Mouse (Mus musculus) Muller cell, postnatal 12 days (primary cell): ENCODE results near the gene Bbs5.
"Not testable (repeated sequence)": the region's sequence is repeated elsewhere in the genome, so short reads cannot be mapped to it uniquely, and the experiment has no call there.

ENCODE experiments used
- DNase-seq: peaks from one replicate; pipeline ENCODE4 v3.0.0-alpha.2; 2015; ENCODE audit errors: inconsistent ontology term

The Bbs5 gene

DNA sequence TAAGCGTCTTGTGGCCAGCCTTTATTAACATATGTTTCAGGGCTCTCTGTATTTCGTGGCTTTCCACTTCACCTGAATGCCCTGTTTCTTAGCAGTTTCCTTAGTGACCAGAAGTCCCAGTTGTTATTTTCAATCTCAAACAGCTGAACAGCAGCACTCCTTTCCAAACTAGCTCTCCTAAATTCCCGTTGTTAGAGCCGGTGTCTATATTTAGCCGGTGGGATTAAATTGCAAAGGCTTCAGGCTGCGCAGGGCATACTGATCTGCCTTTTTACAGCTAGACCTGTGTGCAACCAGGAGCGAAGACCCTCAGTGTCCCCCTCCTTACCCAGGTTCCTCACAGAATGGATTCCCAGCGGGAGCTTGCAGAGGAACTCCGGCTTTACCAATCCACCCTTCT, 22.9 kb downstream of the Bbs5 start, which contains the start of gene Klhl41:
Gene Klhl41, plus strand, starts transcription at position 268 of the 400 bp plus-strand sequence.
- no peak for DNase-seq

DNA sequence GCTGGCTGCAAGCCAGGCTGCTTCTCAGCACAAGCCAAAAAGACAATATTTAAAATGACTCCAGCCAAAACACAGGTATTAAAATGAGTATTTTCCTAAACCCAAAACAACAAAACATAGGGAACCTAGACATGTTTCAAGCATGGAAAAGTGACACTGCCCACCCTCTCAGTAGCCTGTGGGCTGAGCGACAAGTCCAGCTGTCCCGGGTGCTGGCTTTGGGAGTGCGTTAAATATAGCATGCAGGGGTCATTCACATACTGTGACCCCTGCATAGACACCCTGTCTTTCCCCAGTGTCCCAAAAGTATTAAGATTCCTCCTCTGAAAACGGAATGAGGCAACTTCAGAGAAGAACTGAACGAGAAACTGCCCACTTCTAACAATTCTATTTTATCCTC, 26.8 kb downstream of the Bbs5 start:
- no peak for DNase-seq

- no peak for DNase-seq
Observed at GRCm38 (mm10) chr2:69675266-69675665, 28.3 kb downstream of the Bbs5 start.

- DNase-seq = no peak
Observed at GRCm38 (mm10) chr2:69676713-69677112, 29.7 kb downstream of the Bbs5 start.

- not testable (repeated sequence) for DNase-seq
Observed at GRCm38 (mm10) chr2:69677215-69677614, 30.2 kb downstream of the Bbs5 start.

DNA sequence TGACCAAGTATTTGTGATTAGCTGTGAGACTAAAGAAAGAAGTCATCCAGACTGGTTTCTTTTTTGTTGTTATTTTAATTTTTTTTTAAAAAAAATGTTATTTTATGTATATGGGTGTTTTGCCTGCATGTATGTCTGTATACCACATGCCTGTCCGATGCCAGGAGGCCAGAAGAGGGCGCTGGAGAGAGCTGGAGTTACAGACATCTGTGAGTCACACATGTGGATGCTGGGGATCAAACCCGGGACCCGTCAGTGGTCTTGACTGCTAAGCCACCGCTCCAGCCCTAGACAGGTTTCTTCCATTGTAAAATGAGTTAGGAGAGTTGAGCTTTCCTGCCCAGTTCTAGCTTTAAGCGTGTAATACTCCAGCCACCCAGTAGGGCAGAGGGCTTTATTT, 33.0 kb downstream of the Bbs5 start:
- DNase-seq = no peak

- DNase-seq = no peak
Observed at GRCm38 (mm10) chr2:69681931-69682330, 35.0 kb downstream of the Bbs5 start.

GRCm38 (mm10) chr2:69683036-69683805, 36.2 kb downstream of the Bbs5 start:
- no peak for DNase-seq

DNA sequence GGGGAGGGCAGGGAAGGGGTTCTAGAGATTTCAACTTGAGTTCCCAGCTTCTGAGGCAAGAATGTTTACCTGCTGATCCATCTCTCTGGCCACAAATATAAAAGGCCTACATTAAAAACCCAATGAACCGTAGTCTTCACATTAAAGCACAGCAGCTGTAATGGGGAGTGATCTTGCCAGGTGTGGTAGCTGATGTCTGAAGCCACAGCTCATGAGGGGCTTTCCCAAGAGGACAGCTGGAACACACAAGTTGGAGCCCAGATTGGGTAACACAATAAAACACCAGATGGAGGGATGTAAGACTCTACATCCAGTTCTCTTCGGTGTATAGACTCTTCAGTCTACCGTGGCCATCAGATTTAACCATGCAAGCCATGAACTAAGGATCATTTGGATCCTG, 37.5 kb downstream of the Bbs5 start:
- DNase-seq = no peak

DNA sequence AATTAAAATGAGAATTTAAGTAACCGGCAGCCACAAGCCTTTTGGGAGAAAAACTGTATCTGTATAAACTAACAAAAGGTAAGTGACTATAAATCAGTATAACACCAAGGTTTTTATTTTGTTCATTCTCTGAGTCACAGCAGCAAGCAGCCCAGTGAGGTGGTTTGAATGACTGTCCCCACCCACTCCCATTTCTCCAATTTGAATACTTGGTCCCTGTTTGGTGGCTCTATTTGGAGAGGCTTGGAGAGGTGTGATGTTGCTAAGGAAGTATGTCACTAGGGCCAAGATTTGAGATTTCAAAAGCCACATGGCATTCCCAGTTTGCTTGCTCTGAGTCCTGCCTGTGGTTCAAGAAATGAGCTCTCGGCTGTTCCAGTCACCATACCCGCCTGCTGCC, 43.2 kb downstream of the Bbs5 start:
- no peak for DNase-seq

GRCm38 (mm10) chr2:69690843-69691242, 43.9 kb downstream of the Bbs5 start:
- no peak for DNase-seq

DNA sequence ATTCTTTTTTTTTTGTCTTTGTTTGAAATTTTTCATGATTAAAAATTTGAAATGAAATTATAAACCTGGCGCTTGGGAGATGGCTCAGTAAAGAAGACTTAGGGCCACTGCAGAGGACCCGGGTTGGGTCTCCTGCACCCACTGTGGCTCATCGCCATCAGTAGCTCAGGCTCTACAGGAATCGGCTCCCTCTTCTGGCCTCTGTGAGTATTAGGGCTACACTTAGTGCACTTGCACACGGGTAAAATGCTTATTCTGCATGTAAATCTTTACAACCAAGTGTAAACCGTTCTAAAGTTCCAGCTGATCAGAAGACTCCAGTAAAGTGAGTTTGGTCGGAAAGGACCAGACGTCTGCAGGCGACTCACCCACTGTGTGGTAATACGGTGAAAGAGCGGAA, 46.5 kb downstream of the Bbs5 start:
- no peak for DNase-seq

DNA sequence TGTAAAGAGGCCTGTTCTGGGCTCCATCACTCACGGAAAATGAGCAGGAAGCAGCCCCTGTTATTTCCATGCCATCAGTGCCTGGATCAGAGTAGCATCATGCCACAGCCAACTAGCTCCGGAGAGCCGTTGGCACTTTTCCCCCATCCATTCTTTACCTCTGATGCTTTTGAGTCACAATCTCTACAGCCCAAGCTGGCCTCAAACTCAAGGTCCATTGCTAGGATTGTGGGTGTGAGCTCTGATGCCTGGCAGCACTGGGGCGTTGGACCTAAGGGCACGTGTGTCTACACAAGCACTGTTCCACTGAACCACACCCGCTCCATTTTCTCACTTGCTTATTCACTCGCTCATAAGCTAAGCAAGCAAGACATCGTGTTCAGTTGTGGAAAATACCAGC, 53.5 kb downstream of the Bbs5 start:
- DNase-seq = no peak

- no peak for DNase-seq
Observed at GRCm38 (mm10) chr2:69712171-69712570, 65.2 kb downstream of the Bbs5 start.

DNA sequence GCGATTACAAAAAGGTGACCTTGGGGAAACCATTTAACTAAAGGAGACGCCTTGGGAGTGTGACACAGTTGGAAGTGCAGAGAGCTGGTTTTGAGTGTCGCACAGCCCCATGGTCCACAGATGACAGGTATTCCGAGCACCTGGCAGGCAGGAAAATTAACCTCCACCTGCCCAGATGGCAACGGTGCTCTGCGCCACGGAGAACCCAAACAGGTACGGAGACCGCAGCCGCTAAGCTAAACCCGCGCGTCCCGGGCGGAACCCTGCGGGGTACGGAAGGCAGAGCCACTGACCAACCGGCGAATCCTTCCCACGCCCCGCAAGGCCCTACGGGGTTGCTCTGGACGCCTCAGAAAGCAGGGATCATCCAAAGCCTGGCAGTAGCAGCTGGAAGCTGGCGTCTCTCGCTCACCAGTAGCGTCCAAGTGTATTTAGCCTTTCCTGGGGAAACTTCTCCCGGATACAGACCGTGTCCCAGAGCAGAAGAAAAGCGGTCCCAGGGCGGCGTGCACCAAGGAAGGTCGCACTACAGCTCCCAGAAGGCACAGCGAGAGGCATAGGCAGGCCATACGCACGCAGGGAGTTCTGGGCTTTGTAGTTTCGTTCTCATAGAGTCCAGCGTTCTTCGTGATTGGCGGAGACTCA, 66.1 kb downstream of the Bbs5 start, which contains the start of gene Fastkd1:
Gene Fastkd1, minus strand, starts transcription at position 536 of the 645 bp plus-strand sequence.
- peak; percentile 86 for DNase-seq

- no peak for DNase-seq
Observed at GRCm38 (mm10) chr2:69713626-69714014, 66.6 kb downstream of the Bbs5 start.

DNA sequence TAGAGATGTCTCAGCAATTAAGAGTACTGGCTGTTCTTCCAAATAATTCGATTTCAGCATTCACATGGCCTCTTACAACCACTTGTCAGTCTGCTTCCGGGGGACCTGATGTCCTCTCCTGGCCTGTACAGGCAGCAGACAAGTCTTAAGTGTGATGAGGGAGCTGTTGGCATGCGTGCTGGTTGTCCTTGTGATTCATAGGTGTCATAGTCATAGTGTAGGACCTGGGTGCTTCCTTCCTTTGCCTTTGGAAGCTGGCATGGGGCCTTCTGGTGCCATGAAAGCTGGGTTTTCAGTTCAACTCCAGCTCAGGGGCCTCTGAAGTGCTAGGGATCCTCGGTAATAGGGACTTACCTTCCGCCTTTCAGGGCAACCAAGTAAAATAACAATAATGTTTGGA, 67.2 kb downstream of the Bbs5 start:
- DNase-seq = no peak

DNA sequence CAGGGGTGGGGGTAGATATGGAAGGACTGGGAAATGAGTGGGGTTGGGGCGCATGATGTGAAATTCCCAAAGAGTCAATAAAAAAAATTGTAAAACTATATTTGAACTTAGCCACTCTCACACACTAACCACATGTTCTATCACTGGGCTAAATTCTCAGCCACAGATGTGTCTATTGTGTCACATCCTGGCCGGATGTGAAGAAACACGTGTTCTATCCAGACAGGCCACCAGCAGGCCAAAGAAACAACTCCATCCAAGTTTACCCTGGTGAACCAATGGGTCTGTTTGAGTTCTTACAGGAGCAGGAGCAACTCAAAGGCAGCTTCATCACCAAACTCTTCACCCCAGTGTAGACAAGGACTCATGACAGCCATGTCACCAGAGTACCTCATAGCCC, 69.5 kb downstream of the Bbs5 start:
- DNase-seq = no peak
